Mouse (Mus musculus) neural tube, embryonic 11.5 days (tissue): ENCODE results near the gene Pacsin1. TPM values are rescaled to one million over a fixed set of nuclear protein-coding genes. Genes with fewer than 3 reads are reported as not detected.

Source experiments
- ATAC-seq: fragments of 200-750 bp; cut with Nextera tagmentation; 2 replicates; pipeline ENCODE4 v1.8.0; 2017; ENCODE audit warnings: moderate number of reproducible peaks, mild to moderate bottlenecking, moderate TSS enrichment, moderate library complexity; ENCODE audit not compliant: insufficient read depth, low FRiP score, low TSS enrichment
- DNase-seq: peaks from one replicate; pipeline ENCODE4 v3.0.0-alpha.2; 2015; ENCODE audit warnings: low spot score
- H3K27ac ChIP-seq: fragments of 300-500 bp; sonication (generic); 2 replicates; pipeline ENCODE4 v1.5.1; 2014; ENCODE audit warnings: low read depth, mild to moderate bottlenecking, low read length
- H3K27me3 ChIP-seq: fragments of 300-500 bp; sonication (generic); 2 replicates; pipeline ENCODE4 v1.6.1; 2014; ENCODE audit warnings: mild to moderate bottlenecking, low read length, mixed read lengths; ENCODE audit not compliant: control insufficient read depth, insufficient read depth
- H3K36me3 ChIP-seq: fragments of 300-500 bp; sonication (generic); 2 replicates; pipeline ENCODE4 v1.6.1; 2014; ENCODE audit warnings: mild to moderate bottlenecking, low read length, moderate library complexity, mixed read lengths; ENCODE audit not compliant: control insufficient read depth, insufficient read depth
- H3K4me1 ChIP-seq: fragments of 300-500 bp; sonication (generic); 2 replicates; pipeline ENCODE4 v1.6.1; 2014; ENCODE audit warnings: low read length, mixed read lengths; ENCODE audit not compliant: control insufficient read depth, insufficient read depth
- H3K4me2 ChIP-seq: fragments of 300-500 bp; sonication (generic); 2 replicates; pipeline ENCODE4 v1.6.1; 2014; ENCODE audit warnings: low read depth, mild to moderate bottlenecking, moderate library complexity
- H3K4me3 ChIP-seq: fragments of 300-500 bp; sonication (generic); 2 replicates; pipeline ENCODE4 v1.5.1; 2014; ENCODE audit warnings: low read depth, low read length
- H3K9ac ChIP-seq: fragments of 300-500 bp; sonication (generic); 2 replicates; pipeline ENCODE4 v1.6.1; 2014; ENCODE audit warnings: mild to moderate bottlenecking, low read length
- H3K9me3 ChIP-seq: fragments of 300-500 bp; sonication (generic); 2 replicates; pipeline ENCODE4 v1.6.1; 2016; ENCODE audit warnings: low read length; ENCODE audit not compliant: control insufficient read depth
- WGBS: fragments of 180-500 bp; shearing (Covaris S2); extraction: QIAGEN DNeasy Blood & Tissue Kit; methylation state at CpG from one replicate; pipeline ENCODE4 v1.1.7; 2014; 5-methylcytosine and 5-hydroxymethylcytosine counted together
- polyA plus RNA-seq: library from polyadenylated mRNA; unstranded; fragments of >200 nt; fragmentation: Nextera tagmentation; extraction: Ambion mirVana; gene quantifications from 2 replicates; pipeline ENCODE4 v1.2.1, GENCODE M21; 2014

The Pacsin1 gene
- polyA plus RNA-seq, 1 experiment from 2014 or later, result 4.3 TPM

DNA sequence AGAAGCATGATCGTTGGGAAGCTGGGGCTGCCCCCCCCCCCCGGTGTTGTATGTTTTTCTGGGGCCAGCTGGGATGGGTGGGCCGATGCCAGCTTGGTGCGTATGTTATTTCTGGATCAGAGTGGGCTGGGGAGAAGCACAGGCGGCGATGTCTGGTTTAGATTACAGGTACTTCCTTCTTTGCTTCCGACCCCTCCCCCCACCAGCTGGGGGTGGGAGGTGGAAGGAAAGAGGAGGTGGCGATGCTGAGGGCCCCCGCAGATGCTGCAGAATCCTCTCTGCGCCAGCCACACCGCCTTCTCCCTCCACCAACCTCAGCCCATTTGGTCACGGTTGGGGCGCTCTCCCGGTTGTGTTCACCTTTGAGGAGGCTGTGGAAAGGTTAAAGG, 696 bp downstream of the Pacsin1 start:
- ATAC-seq (no peak), DNase-seq (peak; percentile 58)
- Histone ChIP-seq H3K36me3 (no peaks in the 10 kb centered on the region), H3K9ac (peak overlapping the region; percentile 35; the same call in 1 of the 2 replicates), H3K4me1 (peaks cover 5% of the 10 kb centered on the region; the same call in 1 of the 2 replicates), H3K4me3 (peak overlapping the region; percentile 40), H3K27me3 (peaks cover 18% of the 10 kb centered on the region), H3K9me3 (no peaks in the 10 kb centered on the region), H3K4me2 (peak overlapping the region; percentile 58), H3K27ac (no peak overlapping the region)
- WGBS, result 3% methylated on average over 13 of the region's 14 CpGs

DNA sequence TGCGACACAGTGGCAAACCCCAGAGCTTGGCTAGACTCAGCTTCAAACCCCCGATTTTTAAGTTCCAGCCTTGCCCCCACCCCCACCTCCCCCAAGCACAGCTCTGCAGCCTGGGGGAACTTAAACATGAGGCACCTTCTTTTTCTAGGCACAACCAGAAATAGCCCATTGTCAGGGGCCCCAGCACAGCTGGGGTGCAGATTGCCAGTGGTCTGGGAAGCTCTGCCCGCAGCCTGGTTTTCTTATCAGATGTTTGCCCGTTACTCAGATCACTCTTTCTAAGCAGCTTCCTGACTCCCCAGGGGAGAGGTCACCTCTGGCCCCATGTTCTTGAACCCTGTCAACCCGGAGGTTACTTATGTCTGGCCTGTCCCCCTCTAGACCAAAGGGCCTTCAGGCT, 1.1 kb downstream of the Pacsin1 start:
- Histone ChIP-seq H3K27ac (no peak overlapping the region), H3K4me3 (no peak overlapping the region), H3K27me3 (peaks cover 18% of the 10 kb centered on the region), H3K9me3 (no peaks in the 10 kb centered on the region), H3K4me1 (peaks cover 5% of the 10 kb centered on the region; the same call in 1 of the 2 replicates), H3K9ac (no peak overlapping the region), H3K4me2 (peak overlapping the region; percentile 58), H3K36me3 (no peaks in the 10 kb centered on the region)
- 20% methylated on average over 5 of the region's 5 CpGs for WGBS
- DNase-seq (no peak), ATAC-seq (no peak)

DNA sequence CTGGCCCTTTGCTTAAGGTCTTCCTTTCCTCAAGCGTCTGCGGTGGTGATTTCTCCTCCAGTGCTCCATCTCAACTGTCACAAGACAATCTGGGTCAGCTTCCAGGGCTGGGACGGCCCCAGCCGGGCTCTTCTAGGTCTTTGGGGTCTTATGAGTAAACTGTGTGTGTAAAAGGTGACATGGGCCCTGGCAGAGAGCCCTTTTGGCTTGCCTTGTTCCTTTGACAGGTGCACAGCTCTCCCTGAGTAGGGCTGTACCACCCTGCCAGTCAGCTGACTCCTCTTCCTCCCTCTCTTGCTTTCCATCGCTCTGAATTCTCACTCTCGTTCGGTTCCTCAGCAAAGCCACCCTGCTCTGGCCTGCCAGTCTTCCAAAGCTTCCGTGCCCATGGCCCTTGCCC, 1.8 kb downstream of the Pacsin1 start:
- peaks cover 5% of the 10 kb centered on the region; the same call in 1 of the 2 replicates for H3K4me1 ChIP-seq
- ATAC-seq, result no peak
- WGBS, result 67% methylated on average over 8 of the region's 8 CpGs
- no peaks in the 10 kb centered on the region for H3K36me3 ChIP-seq
- no peaks in the 10 kb centered on the region for H3K9me3 ChIP-seq
- H3K4me3 ChIP-seq, result no peak overlapping the region
- no peak overlapping the region for H3K9ac ChIP-seq
- H3K27ac ChIP-seq, result no peak overlapping the region
- H3K4me2 ChIP-seq, result no peak overlapping the region
- H3K27me3 ChIP-seq, result peaks cover 18% of the 10 kb centered on the region
- no peak for DNase-seq

DNA sequence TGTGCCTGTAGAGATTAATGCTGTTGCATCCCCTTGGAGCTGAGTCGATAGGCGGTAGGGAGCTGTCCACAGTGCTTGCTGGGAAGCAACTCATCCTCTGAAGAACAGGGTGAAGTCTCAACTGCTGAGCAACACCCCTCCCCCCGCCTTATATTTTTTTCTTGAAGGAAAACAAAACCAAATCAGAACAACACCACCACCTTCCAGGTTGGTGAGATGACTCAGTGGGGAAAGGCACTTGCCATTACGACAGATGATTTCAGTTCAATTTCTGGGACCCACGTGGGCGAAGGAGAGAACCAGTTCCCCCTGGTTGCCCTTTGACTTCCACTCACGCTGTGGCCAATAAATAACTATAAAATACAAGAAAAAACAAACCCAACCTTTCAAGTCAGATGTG, 3.5 kb downstream of the Pacsin1 start:
- no peak for ATAC-seq
- no peak overlapping the region for H3K4me3 ChIP-seq
- peaks cover 18% of the 10 kb centered on the region for H3K27me3 ChIP-seq
- peaks cover 5% of the 10 kb centered on the region; the same call in 1 of the 2 replicates for H3K4me1 ChIP-seq
- H3K27ac ChIP-seq, result no peak overlapping the region
- H3K36me3 ChIP-seq, result no peaks in the 10 kb centered on the region
- H3K4me2 ChIP-seq, result no peak overlapping the region
- 69% methylated on average over 7 of the region's 7 CpGs for WGBS
- DNase-seq, result no peak
- no peak overlapping the region for H3K9ac ChIP-seq
- H3K9me3 ChIP-seq, result no peaks in the 10 kb centered on the region

DNA sequence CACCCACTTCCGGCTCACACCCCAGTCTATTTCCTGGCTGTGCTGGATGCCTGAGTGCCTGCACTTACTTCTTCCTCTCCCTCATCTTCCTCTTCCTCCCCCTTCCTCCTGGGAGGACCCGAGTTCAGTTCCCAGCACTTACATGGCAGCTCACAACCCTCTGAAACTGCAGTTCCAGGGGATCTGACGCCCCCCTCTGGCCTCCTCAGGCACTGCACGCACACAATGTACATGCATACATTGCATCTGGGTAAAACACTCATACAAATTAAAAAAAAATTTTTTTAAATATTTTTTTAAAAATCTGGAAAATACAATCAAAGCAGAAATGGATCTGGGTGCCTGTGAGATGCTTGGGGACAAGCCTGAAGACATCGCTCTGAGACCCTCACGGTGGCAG, 16.4 kb downstream of the Pacsin1 start:
- Histone ChIP-seq H3K27ac (no peak overlapping the region), H3K9ac (no peak overlapping the region), H3K4me1 (no peaks in the 10 kb centered on the region), H3K36me3 (no peaks in the 10 kb centered on the region), H3K4me3 (no peak overlapping the region), H3K4me2 (no peak overlapping the region), H3K27me3 (no peaks in the 10 kb centered on the region), H3K9me3 (no peaks in the 10 kb centered on the region)
- DNase-seq (no peak), ATAC-seq (no peak)
- 87% methylated on average over 6 of the region's 6 CpGs for WGBS

DNA sequence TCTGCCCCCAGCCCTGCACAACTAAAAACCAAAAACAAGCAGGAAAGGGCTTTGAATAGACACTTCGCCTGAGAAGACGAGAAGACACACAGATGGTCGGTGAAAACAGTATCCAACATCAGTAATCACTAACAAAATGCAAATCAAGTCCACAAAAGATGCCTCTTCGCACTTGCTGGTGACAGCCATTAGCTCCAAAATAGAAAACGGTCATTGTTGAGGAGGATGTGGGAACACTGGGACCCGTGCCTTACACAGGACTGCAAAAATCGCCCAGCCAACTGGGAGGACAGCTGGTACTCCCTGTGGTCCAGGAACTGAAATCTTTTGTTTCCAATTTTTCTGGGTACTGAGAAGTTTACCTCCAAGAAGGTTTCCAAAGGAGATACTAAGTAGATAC, 18.6 kb downstream of the Pacsin1 start:
- H3K36me3 ChIP-seq, result no peaks in the 10 kb centered on the region
- no peak for DNase-seq
- H3K4me2 ChIP-seq, result no peak overlapping the region
- WGBS, result 65% methylated on average over 7 of the region's 7 CpGs
- H3K4me3 ChIP-seq, result no peak overlapping the region
- ATAC-seq, result no peak
- H3K4me1 ChIP-seq, result no peaks in the 10 kb centered on the region
- no peak overlapping the region for H3K9ac ChIP-seq
- H3K27ac ChIP-seq, result no peak overlapping the region
- H3K27me3 ChIP-seq, result no peaks in the 10 kb centered on the region
- no peaks in the 10 kb centered on the region for H3K9me3 ChIP-seq

DNA sequence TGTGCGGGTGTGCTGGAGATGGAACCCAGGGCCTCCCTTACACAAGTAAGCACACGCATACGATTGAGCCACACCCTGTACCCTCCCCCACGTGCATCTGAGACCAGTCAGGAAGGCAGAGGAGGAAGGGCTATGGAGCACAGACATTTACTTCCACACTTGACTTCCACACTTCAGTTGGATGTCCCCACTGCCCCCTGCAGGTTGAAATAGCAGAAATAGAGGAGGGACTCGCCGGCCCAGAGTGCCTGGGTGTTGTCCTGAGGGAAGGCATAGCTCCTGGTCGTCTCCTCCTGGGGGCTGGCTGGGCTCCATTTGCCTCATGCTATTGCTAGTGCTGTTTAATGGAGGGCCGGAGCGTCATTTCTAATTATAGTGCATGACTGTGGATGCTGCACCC, 20.1 kb downstream of the Pacsin1 start:
- Histone ChIP-seq H3K27ac (no peak overlapping the region), H3K4me1 (no peaks in the 10 kb centered on the region), H3K27me3 (no peaks in the 10 kb centered on the region), H3K4me2 (no peak overlapping the region), H3K9ac (no peak overlapping the region), H3K4me3 (no peak overlapping the region), H3K36me3 (no peaks in the 10 kb centered on the region), H3K9me3 (no peaks in the 10 kb centered on the region)
- WGBS, result 66% methylated on average over 9 of the region's 9 CpGs
- ATAC-seq (no peak), DNase-seq (no peak)

DNA sequence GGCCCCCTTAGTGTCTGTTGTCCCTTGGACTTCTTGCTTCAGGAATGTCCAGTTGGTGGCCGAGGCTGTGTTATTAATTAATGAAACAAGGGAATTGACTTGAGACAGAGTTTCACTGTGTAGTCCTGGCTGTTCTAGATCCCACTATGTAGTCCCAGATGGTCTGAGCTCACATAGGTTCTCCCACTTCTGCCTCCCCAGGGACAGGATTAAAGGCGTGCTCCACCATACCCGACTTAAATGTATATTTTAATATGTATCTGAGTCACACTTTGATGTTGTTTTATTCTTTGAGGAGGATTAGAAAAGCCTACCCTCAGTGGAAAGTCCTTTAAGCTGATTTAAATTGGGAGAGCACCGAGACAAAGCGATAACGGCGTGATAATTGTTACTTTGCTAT, 21.0 kb downstream of the Pacsin1 start:
- ATAC-seq, result no peak
- no peak overlapping the region for H3K27ac ChIP-seq
- no peak for DNase-seq
- no peak overlapping the region for H3K4me3 ChIP-seq
- no peaks in the 10 kb centered on the region for H3K4me1 ChIP-seq
- no peaks in the 10 kb centered on the region for H3K36me3 ChIP-seq
- no peaks in the 10 kb centered on the region for H3K27me3 ChIP-seq
- no peak overlapping the region for H3K4me2 ChIP-seq
- WGBS, result 82% methylated on average over 7 of the region's 7 CpGs
- no peak overlapping the region for H3K9ac ChIP-seq
- H3K9me3 ChIP-seq, result no peaks in the 10 kb centered on the region

DNA sequence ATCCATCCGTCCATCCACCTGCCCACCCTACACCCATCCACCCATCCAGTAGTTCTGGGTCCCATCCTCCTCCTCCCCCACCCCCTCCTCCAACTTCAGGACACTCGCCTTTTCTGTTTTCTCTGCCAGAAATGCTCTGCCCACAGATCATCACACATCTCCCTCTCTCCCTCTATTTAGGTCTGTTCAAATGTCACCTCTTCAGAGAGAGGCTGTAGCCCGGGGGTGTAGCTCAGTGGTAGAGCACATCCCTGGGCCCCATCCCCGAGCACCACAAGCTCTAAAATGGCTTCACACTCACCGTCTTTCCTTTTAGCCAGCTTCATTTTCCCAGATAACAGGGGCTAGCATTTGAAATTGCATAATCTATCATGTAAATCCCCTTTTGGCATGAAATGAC, 22.4 kb downstream of the Pacsin1 start:
- Histone ChIP-seq H3K4me1 (no peaks in the 10 kb centered on the region), H3K27ac (no peak overlapping the region), H3K4me2 (no peak overlapping the region), H3K4me3 (no peak overlapping the region), H3K27me3 (no peaks in the 10 kb centered on the region), H3K9ac (no peak overlapping the region), H3K36me3 (no peaks in the 10 kb centered on the region), H3K9me3 (no peaks in the 10 kb centered on the region)
- 85% methylated on average over 5 of the region's 5 CpGs for WGBS
- DNase-seq (no peak), ATAC-seq (no peak)
